ENCODE assay signal across 27 mouse cellular contexts in the genomic region with DNA sequence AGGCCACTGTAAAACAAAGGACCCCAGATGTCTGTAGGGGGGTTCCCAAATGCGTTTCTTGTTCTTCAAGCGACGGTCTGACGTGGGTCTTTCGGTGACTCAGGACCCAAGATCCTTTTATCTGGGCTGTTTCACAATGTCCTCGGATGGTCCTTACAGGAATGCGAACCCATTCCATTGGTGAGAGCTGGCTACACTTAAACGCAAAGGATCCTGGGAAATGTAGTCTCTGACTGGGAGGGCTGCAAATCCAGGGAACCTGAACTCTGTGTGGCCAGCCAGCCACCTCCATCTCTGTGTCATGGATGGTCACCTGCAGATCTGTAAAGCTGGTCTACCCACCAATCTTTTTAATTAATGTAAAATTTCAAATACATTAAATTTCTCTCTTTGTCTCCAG.
DNase-seq lines count a peak whose midpoint lies in the region; ATAC-seq and TF ChIP-seq lines count a peak whose summit lies in the region.
"Had no signal": no experiment of that assay in that cellular context is flagged by ENCODE, and none has a peak within 500 bp of the region (broad histone marks: within the 10 kb centered on the region; RNA-seq: fewer than 3 reads in every experiment).

No protein-coding gene starts in this region.

- H3K4me1 ChIP-seq in embryonic facial prominence, embryonic 11.5 days (ENCODE audit: control insufficient read depth, insufficient read depth, low read length), result no peaks in the 10 kb centered on the region
- peaks cover 24% of the 10 kb centered on the region for H3K4me1 ChIP-seq in embryonic facial prominence, embryonic 10.5 days
- H3K4me1 ChIP-seq in hindbrain, embryonic 11.5 days (replicated peaks; ENCODE audit: control insufficient read depth, insufficient read depth, low read length), result peaks cover 5% of the 10 kb centered on the region; the same call in 1 of the 2 replicates
- no peaks in the 10 kb centered on the region for H3K4me1 ChIP-seq in hindbrain, postnatal 0 days (ENCODE audit: insufficient read depth, low read length)
- H3K4me1 ChIP-seq: heart, embryonic 15.5 days; liver, embryonic 15.5 days had no signal

- H3K27me3 ChIP-seq in embryonic facial prominence, embryonic 11.5 days (ENCODE audit: control insufficient read depth, insufficient read depth, low read length), result no peaks in the 10 kb centered on the region
- H3K27me3 ChIP-seq in embryonic facial prominence, embryonic 10.5 days (replicated peaks; ENCODE audit: low read depth, poor library complexity, severe bottlenecking), result no peaks in the 10 kb centered on the region
- no peaks in the 10 kb centered on the region for H3K27me3 ChIP-seq in hindbrain, embryonic 11.5 days (ENCODE audit: control insufficient read depth, insufficient read depth, low read length)
- no peaks in the 10 kb centered on the region for H3K27me3 ChIP-seq in hindbrain, postnatal 0 days (ENCODE audit: insufficient read depth, low read length)
- H3K27me3 ChIP-seq: heart, embryonic 15.5 days; hindbrain, embryonic 12.5 days; liver, embryonic 15.5 days; neural tube, embryonic 13.5 days had no signal

- no peak overlapping the region for H3K4me2 ChIP-seq in embryonic facial prominence, embryonic 11.5 days (ENCODE audit: low read depth, low read length)
- H3K4me2 ChIP-seq in hindbrain, embryonic 11.5 days (replicated peaks; ENCODE audit: low read depth, low read length), result no peak overlapping the region
- H3K4me2 ChIP-seq in hindbrain, postnatal 0 days (ENCODE audit: low read depth, low read length), result no peak overlapping the region
- H3K4me2 ChIP-seq: heart, embryonic 15.5 days; hindbrain, embryonic 12.5 days; limb, embryonic 12.5 days; liver, embryonic 15.5 days; lung, embryonic 14.5 days; neural tube, embryonic 13.5 days had no signal

- no peak overlapping the region for H3K4me3 ChIP-seq in embryonic facial prominence, embryonic 11.5 days (ENCODE audit: low read depth, low read length)
- no peak overlapping the region for H3K4me3 ChIP-seq in embryonic facial prominence, embryonic 10.5 days
- H3K4me3 ChIP-seq in hindbrain, embryonic 11.5 days (ENCODE audit: low read depth, low read length), result no peak overlapping the region
- H3K4me3 ChIP-seq in hindbrain, postnatal 0 days (ENCODE audit: low read length), result no peak overlapping the region
- H3K4me3 ChIP-seq: erythroblast, embryonic 14.5 days; heart, embryonic 10.5 days; heart, embryonic 15.5 days; hindbrain, embryonic 12.5 days; left cerebral cortex, adult 2 months; limb, embryonic 12.5 days; liver, embryonic 15.5 days; neural tube, embryonic 13.5 days had no signal

- no peak for TF ChIP-seq CTCF in hindbrain, postnatal 0 days (IDR thresholded peaks at IDR 0.05; ENCODE audit: low read depth)

- DNase-seq in embryonic facial prominence, embryonic 11.5 days (ENCODE audit: low spot score), result peak; percentile 33
- DNase-seq in embryonic facial prominence, embryonic 10.5 days (ENCODE audit: low spot score), result no peak
- peak; percentile 45 for DNase-seq in hindbrain, embryonic 11.5 days (ENCODE audit: low spot score)
- no peak for DNase-seq in hindbrain, postnatal 0 days (ENCODE audit: low spot score)
- peak; percentile 86 for DNase-seq in ES-CJ7 (ENCODE audit: low read depth, low spot score)
- DNase-seq in embryo, embryonic 10.5 days (ENCODE audit: low spot score), result peak; percentile 52
- no peak for DNase-seq in left cerebral cortex, adult 18-20 months (ENCODE audit: low spot score in 2 of 2)
- DNase-seq: adrenal gland, adult 8-10 months; cerebellum, adult 18-20 months; gastrocnemius, postnatal 14 days; heart, adult 11 months; kidney, adult 11 months; kidney, postnatal 14 days; lung, embryonic 14.5 days; lung, postnatal 14 days; right cerebral cortex, postnatal 4 days; thymus, adult 2 months; thymus, postnatal 36 days had no signal

- no peak overlapping the region for H3K9ac ChIP-seq in embryonic facial prominence, embryonic 11.5 days (replicated peaks; ENCODE audit: low read length)
- no peak overlapping the region for H3K9ac ChIP-seq in hindbrain, embryonic 11.5 days (ENCODE audit: low read depth, low read length)
- no peak overlapping the region for H3K9ac ChIP-seq in hindbrain, postnatal 0 days (replicated peaks; ENCODE audit: low read length)
- H3K9ac ChIP-seq: heart, embryonic 15.5 days; hindbrain, embryonic 12.5 days; limb, embryonic 12.5 days; liver, embryonic 15.5 days; lung, embryonic 14.5 days; neural tube, embryonic 13.5 days had no signal

- H3K36me3 ChIP-seq in embryonic facial prominence, embryonic 11.5 days (replicated peaks; ENCODE audit: control insufficient read depth, insufficient read depth, low read depth, low read length), result no peaks in the 10 kb centered on the region
- no peaks in the 10 kb centered on the region for H3K36me3 ChIP-seq in embryonic facial prominence, embryonic 10.5 days (replicated peaks)
- no peaks in the 10 kb centered on the region for H3K36me3 ChIP-seq in hindbrain, embryonic 11.5 days (ENCODE audit: control insufficient read depth, insufficient read depth, low read length)
- no peaks in the 10 kb centered on the region for H3K36me3 ChIP-seq in hindbrain, postnatal 0 days (ENCODE audit: insufficient read depth, low read length)
- H3K36me3 ChIP-seq: heart, embryonic 10.5 days; heart, embryonic 15.5 days; hindbrain, embryonic 12.5 days; limb, embryonic 12.5 days; liver, embryonic 15.5 days; neural tube, embryonic 13.5 days had no signal

- no peak for ATAC-seq in embryonic facial prominence, embryonic 11.5 days (replicated peaks; ENCODE audit: insufficient number of reproducible peaks, low FRiP score, low TSS enrichment, low read depth)
- ATAC-seq in hindbrain, embryonic 11.5 days (ENCODE audit: low FRiP score), result no peak
- no peak for ATAC-seq in hindbrain, postnatal 0 days
- ATAC-seq: inflammation-experienced regulatory T-cells, adult 6 months had no signal

- WGBS in embryonic facial prominence, embryonic 11.5 days, result 41% methylated on average over 8 of the region's 8 CpGs
- WGBS in embryonic facial prominence, embryonic 10.5 days, result 43% methylated on average over 8 of the region's 8 CpGs
- WGBS in hindbrain, embryonic 11.5 days, result 43% methylated on average over 8 of the region's 8 CpGs
- WGBS in hindbrain, postnatal 0 days, result 45% methylated on average over 8 of the region's 8 CpGs

- H3K27ac ChIP-seq in embryonic facial prominence, embryonic 11.5 days (replicated peaks; ENCODE audit: low read depth, low read length), result no peak overlapping the region
- no peak overlapping the region for H3K27ac ChIP-seq in embryonic facial prominence, embryonic 10.5 days (replicated peaks)
- no peak overlapping the region for H3K27ac ChIP-seq in hindbrain, embryonic 11.5 days (ENCODE audit: low read depth, low read length)
- H3K27ac ChIP-seq in hindbrain, postnatal 0 days, result no peak overlapping the region
- H3K27ac ChIP-seq: heart, embryonic 10.5 days; heart, embryonic 15.5 days; hindbrain, embryonic 12.5 days; left cerebral cortex, adult 2 months; limb, embryonic 12.5 days; liver, embryonic 15.5 days had no signal

- no peaks in the 10 kb centered on the region for H3K9me3 ChIP-seq in embryonic facial prominence, embryonic 11.5 days (replicated peaks; ENCODE audit: control insufficient read depth, low read length)
- no peaks in the 10 kb centered on the region for H3K9me3 ChIP-seq in embryonic facial prominence, embryonic 10.5 days
- H3K9me3 ChIP-seq in hindbrain, embryonic 11.5 days (ENCODE audit: control insufficient read depth, low read length), result no peaks in the 10 kb centered on the region
- no peaks in the 10 kb centered on the region for H3K9me3 ChIP-seq in hindbrain, postnatal 0 days (ENCODE audit: low read length)
- H3K9me3 ChIP-seq: heart, embryonic 10.5 days; heart, embryonic 15.5 days; hindbrain, embryonic 12.5 days; limb, embryonic 12.5 days; liver, embryonic 15.5 days; neural tube, embryonic 13.5 days had no signal

Comparison
In these comparisons a context has a peak if more than half of its experiments do, and no peak if none do; other contexts are left out.
1. DNase-seq: peak in embryonic facial prominence, embryonic 11.5 days (single experiment), hindbrain, embryonic 11.5 days (single experiment), ES-CJ7 (single experiment) and embryo, embryonic 10.5 days (single experiment); none in embryonic facial prominence, embryonic 10.5 days (single experiment), hindbrain, postnatal 0 days (single experiment) and left cerebral cortex, adult 18-20 months (0 of 2).